Mouse (Mus musculus) CD4-positive, CD25-positive, alpha-beta regulatory T cell, adult 4 months (primary cell): ENCODE measurements at regions not wholly inside any gene's neighbourhood (a gene's known extent, or its start where the extent isn't known, plus 50 kb on each side); places are given as distances from the start of the nearest gene placed in this dataset.

Source experiments
- ATAC-seq: one replicate; pipeline ENCODE4 v1.8.0; 2017

- ATAC-seq: no peak
Observed at GRCm38 (mm10) chr5:96931576-96932152, 65.8 kb upstream of the Bmp2k start.

- ATAC-seq: no peak
Observed at GRCm38 (mm10) chr5:96936239-96936638, 61.2 kb upstream of the Bmp2k start.

- no peak for ATAC-seq
Observed at GRCm38 (mm10) chr5:96938718-96939117, 58.8 kb upstream of the Bmp2k start.

GRCm38 (mm10) chr5:96939273-96939672, 58.2 kb upstream of the Bmp2k start:
- ATAC-seq: no peak

DNA sequence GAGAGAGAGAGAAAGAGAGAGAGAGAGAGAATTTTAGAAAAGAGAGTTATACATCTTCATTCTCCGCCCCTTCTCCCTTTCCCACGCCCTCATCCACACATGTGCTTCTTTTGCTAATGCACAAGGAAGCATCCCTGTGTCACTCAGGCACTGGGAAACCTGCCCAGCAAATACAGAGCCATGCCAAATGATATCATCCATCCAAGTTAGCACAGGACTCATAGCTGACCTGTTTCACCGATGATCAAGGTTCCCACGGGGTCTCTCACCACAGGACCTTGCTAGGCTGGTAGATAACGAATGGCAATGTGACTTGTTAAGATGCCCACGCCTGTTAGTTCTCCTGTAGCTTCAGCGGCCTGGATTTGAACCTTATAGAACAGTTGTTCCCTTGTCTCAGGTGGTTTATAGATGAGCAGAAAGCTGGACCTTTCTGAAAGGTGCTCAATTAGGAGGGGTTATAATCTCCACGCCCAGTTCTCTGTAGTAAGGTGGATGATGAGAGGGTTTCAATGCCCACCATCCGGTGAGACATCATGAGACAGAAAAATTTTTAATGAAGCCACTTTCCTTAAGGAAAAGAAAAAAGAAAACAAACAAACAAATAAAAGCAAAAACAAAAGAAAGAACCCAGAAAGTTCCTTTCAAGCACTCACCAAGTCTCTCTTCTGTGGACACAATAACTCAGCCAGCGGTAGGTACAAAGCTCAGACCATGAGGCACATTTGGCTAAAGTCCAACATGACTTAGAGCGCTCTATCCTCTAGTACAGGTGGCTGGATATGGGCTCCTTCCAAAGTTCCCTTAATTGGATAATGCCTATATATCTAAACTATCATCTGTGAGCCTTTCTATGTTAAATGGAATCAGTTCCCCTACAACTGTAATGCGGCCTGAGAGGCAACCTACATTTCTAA, 57.1 kb upstream of the Bmp2k start:
- ATAC-seq: no peak

DNA sequence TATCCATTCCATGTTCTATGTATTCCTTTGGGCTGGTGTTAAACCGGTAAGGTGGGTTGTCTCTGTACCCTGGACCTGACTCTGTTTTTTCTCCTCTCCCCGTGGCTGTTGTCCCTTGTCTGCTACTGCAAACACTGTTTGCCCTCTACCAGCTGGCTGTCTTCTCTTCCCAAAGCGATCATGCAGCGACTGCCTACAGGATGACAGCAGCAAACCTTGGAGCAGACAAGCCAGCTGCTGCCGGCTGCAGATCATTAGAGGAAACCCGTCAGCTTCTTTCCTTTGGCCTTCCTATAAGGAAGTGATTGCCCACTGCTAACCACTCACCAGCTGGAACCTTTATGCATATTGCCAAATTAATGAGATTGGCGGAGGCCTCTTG, 56.4 kb upstream of the Bmp2k start:
- ATAC-seq: no peak

DNA sequence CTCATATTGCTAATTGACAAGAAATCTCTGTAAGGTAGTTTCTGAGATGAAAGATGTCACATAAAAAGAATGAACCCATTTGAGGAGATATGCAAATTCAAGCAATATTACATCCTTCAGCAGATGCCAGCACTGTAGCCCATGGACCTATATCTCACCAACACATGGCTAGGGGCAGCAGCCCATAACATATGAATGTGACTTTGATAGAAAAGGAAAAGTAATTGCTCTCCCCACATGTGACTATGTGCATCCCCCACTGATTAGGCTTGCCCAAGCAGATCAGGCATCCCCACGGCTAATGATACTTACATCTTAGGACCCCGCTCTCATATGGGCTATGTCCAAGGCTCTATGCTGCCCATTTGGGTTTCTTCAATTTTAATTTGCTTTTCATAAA, 56.0 kb upstream of the Bmp2k start:
- ATAC-seq: no peak
